Mouse (Mus musculus): ENCODE measurements at regions not wholly inside any gene's neighbourhood (a gene's known extent, or its start where the extent isn't known, plus 50 kb on each side); places are given as distances from the start of the nearest gene placed in this dataset.

DNA sequence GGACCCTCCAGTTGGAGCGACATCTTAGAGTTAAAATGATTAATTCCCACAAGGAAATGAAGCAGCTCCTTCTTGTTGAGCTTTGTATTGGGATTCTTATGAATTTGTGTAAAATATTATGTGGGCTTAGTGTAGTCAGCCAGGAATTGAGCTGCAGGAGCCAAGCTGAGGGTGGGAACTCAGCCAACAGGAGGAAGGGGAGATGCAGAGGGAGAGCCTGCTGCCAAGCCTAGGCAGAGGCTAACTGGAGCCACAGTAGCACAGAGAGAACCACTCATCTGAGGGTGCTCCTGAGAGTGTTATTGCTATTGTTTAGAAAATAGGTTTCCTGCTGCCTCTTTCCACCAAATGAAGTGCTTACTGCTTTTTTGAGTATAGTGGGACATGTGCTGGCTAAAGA lies 127.4 kb upstream of the Far2 start:
- Histone ChIP-seq H3K27ac (replicated peaks; ENCODE audit: low read depth, low read length) (no peak overlapping the region), H3K27me3 (ENCODE audit: control insufficient read depth, insufficient read depth, low read length) (no peaks in the 10 kb centered on the region; the same call in 1 of the 2 replicates), H3K4me2 (replicated peaks; ENCODE audit: low read depth, low read length, severe bottlenecking) (no peak overlapping the region), H3K4me1 (ENCODE audit: control insufficient read depth, insufficient read depth, low read length) (0 out of 2 replicates have a peak, but pooled peaks cover 7% of the 10 kb centered on the region), H3K9me3 (ENCODE audit: control insufficient read depth, low read length) (no peaks in the 10 kb centered on the region), H3K36me3 (ENCODE audit: control insufficient read depth, insufficient read depth, low read length) (no peaks in the 10 kb centered on the region), H3K9ac (ENCODE audit: low read depth, low read length, severe bottlenecking) (no peak overlapping the region), H3K4me3 (replicated peaks; ENCODE audit: low read length) (no peak overlapping the region)
- no peak for TF ChIP-seq POLR2A (IDR thresholded peaks at IDR 0.05; ENCODE audit: borderline replicate concordance, extremely low read depth, insufficient read depth, insufficient read length)
- WGBS: 54% methylated on average over 1 of the region's 1 CpGs
- DNase-seq (ENCODE audit: low spot score) (peak; percentile 7), ATAC-seq (ENCODE audit: low FRiP score, low read depth) (no peak)

DNA sequence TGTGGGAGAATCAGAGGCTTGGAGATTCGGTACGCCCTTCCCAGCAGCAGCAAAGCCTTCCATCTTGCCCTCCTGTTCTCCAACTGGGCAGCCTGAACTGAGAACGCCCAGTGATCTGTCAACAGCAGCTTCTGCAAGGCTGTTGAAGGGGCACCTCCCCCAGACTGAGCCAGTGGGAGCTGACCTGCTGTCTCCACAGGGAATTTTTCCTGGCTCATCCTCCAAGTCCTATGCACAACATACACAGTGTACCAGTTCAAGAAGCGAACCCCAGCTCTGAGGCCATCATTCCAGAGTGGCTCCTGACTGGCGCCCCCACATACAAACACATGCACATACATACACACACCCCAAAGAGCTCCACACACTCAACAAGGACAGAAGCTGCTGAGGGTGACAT lies 126.0 kb upstream of the Far2 start:
- TF ChIP-seq POLR2A (IDR thresholded peaks at IDR 0.05; ENCODE audit: borderline replicate concordance, extremely low read depth, insufficient read depth, insufficient read length): no peak
- ATAC-seq (ENCODE audit: low FRiP score, low read depth): no peak
- WGBS: 75% methylated on average over 5 of the region's 5 CpGs

DNA sequence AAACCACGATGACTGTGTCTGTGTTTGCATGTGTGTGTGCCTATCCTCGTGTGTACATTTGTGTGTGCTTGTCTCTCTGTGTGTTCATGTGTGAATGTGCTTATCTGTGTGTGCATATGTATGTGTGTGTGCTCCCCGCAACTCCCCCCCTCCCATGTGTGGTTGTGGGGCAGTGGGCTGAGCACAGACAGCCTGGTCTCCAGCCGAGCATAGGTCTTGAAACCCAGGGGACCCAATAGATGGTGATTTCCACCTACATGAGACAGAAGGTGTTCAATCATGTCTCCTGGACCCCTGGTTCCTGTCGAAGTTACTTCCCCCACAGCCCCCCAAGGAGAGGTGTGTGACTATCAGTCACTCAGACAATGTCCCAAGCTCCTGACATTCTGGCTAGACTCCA lies 124.6 kb upstream of the Far2 start:
- H3K9ac ChIP-seq (ENCODE audit: low read depth, low read length, severe bottlenecking): no peak overlapping the region
- no peak for TF ChIP-seq POLR2A (IDR thresholded peaks at IDR 0.05; ENCODE audit: borderline replicate concordance, extremely low read depth, insufficient read depth, insufficient read length)
- no peaks in the 10 kb centered on the region for H3K36me3 ChIP-seq (ENCODE audit: control insufficient read depth, insufficient read depth, low read length)
- WGBS: 67% methylated on average over 5 of the region's 5 CpGs
- H3K4me2 ChIP-seq (replicated peaks; ENCODE audit: low read depth, low read length, severe bottlenecking): no peak overlapping the region
- H3K27ac ChIP-seq (replicated peaks; ENCODE audit: low read depth, low read length): no peak overlapping the region
- no peak overlapping the region for H3K4me3 ChIP-seq (replicated peaks; ENCODE audit: low read length)
- no peak for ATAC-seq (ENCODE audit: low FRiP score, low read depth)
- H3K4me1 ChIP-seq (ENCODE audit: control insufficient read depth, insufficient read depth, low read length): 0 out of 2 replicates have a peak, but pooled peaks cover 7% of the 10 kb centered on the region
- H3K9me3 ChIP-seq (ENCODE audit: control insufficient read depth, low read length): no peaks in the 10 kb centered on the region
- no peaks in the 10 kb centered on the region; the same call in 1 of the 2 replicates for H3K27me3 ChIP-seq (ENCODE audit: control insufficient read depth, insufficient read depth, low read length)
- no peak for DNase-seq (ENCODE audit: low spot score)

More for the DNA sequence above, 126.0 kb upstream of the Far2 start:
- H3K4me2 ChIP-seq (replicated peaks; ENCODE audit: low read depth, low read length, severe bottlenecking): no peak overlapping the region
- no peak for DNase-seq (ENCODE audit: low spot score)
- no peaks in the 10 kb centered on the region for H3K9me3 ChIP-seq (ENCODE audit: control insufficient read depth, low read length)
- H3K9ac ChIP-seq (ENCODE audit: low read depth, low read length, severe bottlenecking): no peak overlapping the region
- no peak overlapping the region for H3K27ac ChIP-seq (replicated peaks; ENCODE audit: low read depth, low read length)
- H3K36me3 ChIP-seq (ENCODE audit: control insufficient read depth, insufficient read depth, low read length): no peaks in the 10 kb centered on the region
- H3K27me3 ChIP-seq (ENCODE audit: control insufficient read depth, insufficient read depth, low read length): no peaks in the 10 kb centered on the region; the same call in 1 of the 2 replicates
- no peak overlapping the region for H3K4me3 ChIP-seq (replicated peaks; ENCODE audit: low read length)
- 0 out of 2 replicates have a peak, but pooled peaks cover 7% of the 10 kb centered on the region for H3K4me1 ChIP-seq (ENCODE audit: control insufficient read depth, insufficient read depth, low read length)

DNA sequence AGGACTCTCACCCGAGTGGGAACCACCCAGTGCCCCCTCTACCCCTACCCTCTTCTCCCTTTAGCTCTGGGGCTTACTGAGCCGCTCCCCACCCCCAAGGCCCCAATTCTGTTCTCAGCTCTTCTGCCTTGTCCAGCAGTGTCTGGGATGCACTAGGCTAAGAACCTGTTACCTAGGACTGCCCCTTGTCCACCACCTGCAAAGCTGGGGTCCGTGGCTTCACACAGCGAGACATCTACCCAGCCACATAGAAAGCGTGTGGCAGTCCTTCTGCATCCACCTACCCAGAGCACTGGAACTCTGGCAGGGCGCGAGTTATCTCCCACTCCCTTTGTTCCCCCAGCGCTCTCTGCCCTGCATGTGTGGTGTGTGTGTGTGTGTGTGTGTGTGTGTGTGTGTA lies 123.8 kb upstream of the Far2 start:
- TF ChIP-seq POLR2A (IDR thresholded peaks at IDR 0.05; ENCODE audit: borderline replicate concordance, extremely low read depth, insufficient read depth, insufficient read length): no peak
- WGBS: 87% methylated on average over 8 of the region's 8 CpGs
- DNase-seq (ENCODE audit: low spot score): no peak

DNA sequence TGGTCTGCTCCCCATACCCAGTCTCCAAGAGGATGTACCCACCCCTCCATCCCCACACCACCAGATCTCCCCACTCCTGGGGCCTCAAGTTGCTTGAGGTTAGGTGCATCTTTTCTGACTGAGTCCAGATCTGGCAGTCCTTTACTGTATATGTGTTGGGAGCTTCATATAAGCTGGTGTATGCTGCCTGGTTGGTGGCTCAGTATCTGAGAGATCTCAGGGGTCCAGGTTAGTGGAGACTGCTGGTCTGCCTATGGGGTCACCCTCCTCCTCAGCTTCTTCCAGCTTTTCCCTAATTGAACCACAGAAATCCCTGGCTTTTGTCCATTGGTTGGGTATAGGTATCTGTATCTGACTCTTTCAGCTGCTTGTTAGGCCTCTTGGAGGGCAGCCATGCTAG lies 118.1 kb upstream of the Far2 start:
- Histone ChIP-seq H3K4me2 (replicated peaks; ENCODE audit: low read depth, low read length, severe bottlenecking) (no peak overlapping the region), H3K4me3 (replicated peaks; ENCODE audit: low read length) (no peak overlapping the region), H3K9ac (ENCODE audit: low read depth, low read length, severe bottlenecking) (no peak overlapping the region), H3K9me3 (ENCODE audit: control insufficient read depth, low read length) (no peaks in the 10 kb centered on the region), H3K27ac (replicated peaks; ENCODE audit: low read depth, low read length) (no peak overlapping the region), H3K36me3 (ENCODE audit: control insufficient read depth, insufficient read depth, low read length) (no peaks in the 10 kb centered on the region), H3K27me3 (ENCODE audit: control insufficient read depth, insufficient read depth, low read length) (no peaks in the 10 kb centered on the region; the same call in 1 of the 2 replicates), H3K4me1 (ENCODE audit: control insufficient read depth, insufficient read depth, low read length) (no peaks in the 10 kb centered on the region)
- ATAC-seq (ENCODE audit: low FRiP score, low read depth) (no peak), DNase-seq (ENCODE audit: low spot score) (no peak)
- no peak for TF ChIP-seq POLR2A (IDR thresholded peaks at IDR 0.05; ENCODE audit: borderline replicate concordance, extremely low read depth, insufficient read depth, insufficient read length)

More for the DNA sequence above, 123.8 kb upstream of the Far2 start:
- Histone ChIP-seq H3K4me1 (ENCODE audit: control insufficient read depth, insufficient read depth, low read length) (0 out of 2 replicates have a peak, but pooled peaks cover 7% of the 10 kb centered on the region), H3K4me2 (replicated peaks; ENCODE audit: low read depth, low read length, severe bottlenecking) (no peak overlapping the region), H3K36me3 (ENCODE audit: control insufficient read depth, insufficient read depth, low read length) (no peaks in the 10 kb centered on the region), H3K4me3 (replicated peaks; ENCODE audit: low read length) (no peak overlapping the region), H3K9me3 (ENCODE audit: control insufficient read depth, low read length) (no peaks in the 10 kb centered on the region), H3K27ac (replicated peaks; ENCODE audit: low read depth, low read length) (no peak overlapping the region), H3K27me3 (ENCODE audit: control insufficient read depth, insufficient read depth, low read length) (no peaks in the 10 kb centered on the region; the same call in 1 of the 2 replicates), H3K9ac (ENCODE audit: low read depth, low read length, severe bottlenecking) (no peak overlapping the region)
- no peak for ATAC-seq (ENCODE audit: low FRiP score, low read depth)

DNA sequence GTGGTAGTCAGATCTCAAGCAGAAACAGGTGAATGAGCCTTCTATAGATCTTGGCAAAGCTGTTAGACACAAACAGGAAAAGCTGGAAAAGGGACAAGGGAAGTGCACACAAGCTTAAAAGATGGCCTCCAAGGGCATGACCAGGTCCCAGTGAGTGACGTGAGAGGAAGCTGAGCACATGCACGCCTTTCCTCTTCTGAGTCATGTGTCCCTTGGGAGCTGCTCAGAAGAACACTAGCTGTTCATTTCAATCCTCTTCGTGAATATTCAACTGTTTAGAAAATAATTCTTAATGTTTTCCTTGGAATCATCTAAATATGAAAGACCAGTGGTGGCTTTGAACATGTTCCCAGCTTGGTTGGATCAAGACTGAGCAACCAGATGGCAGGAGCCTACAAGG lies 103.0 kb upstream of the Far2 start:
- H3K9me3 ChIP-seq (ENCODE audit: control insufficient read depth, low read length): no peaks in the 10 kb centered on the region
- 75% methylated on average over 3 of the region's 3 CpGs for WGBS
- no peak for ATAC-seq (ENCODE audit: low FRiP score, low read depth)
- H3K4me2 ChIP-seq (replicated peaks; ENCODE audit: low read depth, low read length, severe bottlenecking): no peak overlapping the region
- no peak overlapping the region for H3K9ac ChIP-seq (ENCODE audit: low read depth, low read length, severe bottlenecking)
- H3K4me1 ChIP-seq (ENCODE audit: control insufficient read depth, insufficient read depth, low read length): no peaks in the 10 kb centered on the region
- H3K27ac ChIP-seq (replicated peaks; ENCODE audit: low read depth, low read length): no peak overlapping the region
- no peaks in the 10 kb centered on the region for H3K27me3 ChIP-seq (ENCODE audit: control insufficient read depth, insufficient read depth, low read length)
- TF ChIP-seq POLR2A (IDR thresholded peaks at IDR 0.05; ENCODE audit: borderline replicate concordance, extremely low read depth, insufficient read depth, insufficient read length): no peak
- no peaks in the 10 kb centered on the region for H3K36me3 ChIP-seq (ENCODE audit: control insufficient read depth, insufficient read depth, low read length)
- no peak for DNase-seq (ENCODE audit: low spot score)
- no peak overlapping the region for H3K4me3 ChIP-seq (replicated peaks; ENCODE audit: low read length)
